Mouse (Mus musculus) CH12.LX (cell line): ENCODE data around the gene Ube4b. TPM values are rescaled to one million over a fixed set of nuclear protein-coding genes. Genes with fewer than 3 reads are reported as not detected.

Experiments
- DNase-seq: peaks from one replicate; pipeline ENCODE4 v3.0.0-alpha.2; 2013; ENCODE audit errors: extremely low read depth
- H3K27ac ChIP-seq: 2 replicates; pipeline ENCODE4 v1.5.1; 2012; ENCODE audit warnings: low read depth, mild to moderate bottlenecking, control low read depth, moderate library complexity; ENCODE audit not compliant: insufficient read depth
- H3K27me3 ChIP-seq: replicated peaks from 2 replicates; pipeline ENCODE3; 2012; ENCODE audit warnings: inconsistent platforms
- H3K36me3 ChIP-seq, 2 experiments: replicated peaks in 1 of 2; 2 replicates each; pipeline versions ENCODE3 to v1.6.1; 2012; ENCODE audit warnings: inconsistent platforms in 1 of 2, low read length in 1 of 2, mild to moderate bottlenecking in 1 of 2, mixed read lengths in 1 of 2, moderate library complexity in 1 of 2; ENCODE audit not compliant: control insufficient read depth in 1 of 2, insufficient read depth in 1 of 2
- H3K4me1 ChIP-seq, 2 experiments: 2 replicates each; pipeline ENCODE4 v1.6.1; 2012; ENCODE audit warnings: inconsistent platforms in 1 of 2, moderate library complexity in 1 of 2; ENCODE audit not compliant: insufficient read depth in 2 of 2, control insufficient read depth in 1 of 2
- H3K4me2 ChIP-seq: 2 replicates; pipeline ENCODE4 v1.6.1; 2012; ENCODE audit warnings: low read depth, mild to moderate bottlenecking, control low read depth; ENCODE audit not compliant: poor library complexity, insufficient read depth, severe bottlenecking
- H3K4me3 ChIP-seq, 3 experiments: fragments of 150-350 bp in 1 of 3; sonication (generic) in 1 of 3; replicated peaks in 1 of 3; 2 replicates each; pipeline versions ENCODE3 to v1.5.1; 2011 to 2012; ENCODE audit warnings: low read depth in 2 of 3, low read length in 2 of 3, mild to moderate bottlenecking in 2 of 3, moderate library complexity in 2 of 3, control low read depth in 1 of 3, improper control_type of control experiment in 1 of 3, inconsistent platforms in 1 of 3, mixed read lengths in 1 of 3; ENCODE audit not compliant: poor library complexity in 1 of 3
- H3K79me2 ChIP-seq: replicated peaks from 2 replicates; pipeline ENCODE4 v1.6.1; 2012; ENCODE audit warnings: mild to moderate bottlenecking, moderate library complexity; ENCODE audit not compliant: control insufficient read depth, poor library complexity, insufficient read depth, severe bottlenecking; ENCODE audit errors: extremely low read depth
- H3K9ac ChIP-seq: 2 replicates; pipeline ENCODE4 v1.6.1; 2012; ENCODE audit warnings: low read depth, mild to moderate bottlenecking, control low read depth, moderate library complexity; ENCODE audit not compliant: insufficient read depth
- H3K9me3 ChIP-seq: replicated peaks from 2 replicates; pipeline ENCODE3; 2012; ENCODE audit warnings: low read length, inconsistent platforms, mixed read lengths
- BHLHE40 ChIP-seq: IDR thresholded peaks from 2 replicates; pipeline ENCODE4 v1.6.1; 2011; ENCODE audit warnings: mild to moderate bottlenecking, low read depth, low read length, improper control_type of control experiment
- CTCF ChIP-seq, 2 experiments: IDR thresholded peaks in 1 of 2; conservative IDR thresholded peaks in 1 of 2; 2 replicates each; pipeline ENCODE4 v1.5.1; 2011 to 2012; ENCODE audit warnings: low read depth in 2 of 2, low read length in 2 of 2, improper control_type of control experiment in 1 of 2, inconsistent platforms in 1 of 2, mild to moderate bottlenecking in 1 of 2, moderate library complexity in 1 of 2
- JUN ChIP-seq: IDR thresholded peaks from 2 replicates; pipeline ENCODE4 v1.6.1; 2011; ENCODE audit warnings: low read depth, mild to moderate bottlenecking, low read length, improper control_type of control experiment, moderate library complexity; ENCODE audit not compliant: insufficient read depth
- RAD21 ChIP-seq: IDR thresholded peaks from 2 replicates; pipeline ENCODE4 v1.6.1; 2011; ENCODE audit warnings: low read depth, mild to moderate bottlenecking, low read length, improper control_type of control experiment, moderate library complexity
- SMC3 ChIP-seq: IDR thresholded peaks from 2 replicates; pipeline ENCODE4 v1.6.1; 2011; ENCODE audit warnings: low read depth, low read length, improper control_type of control experiment
- USF2 ChIP-seq: conservative IDR thresholded peaks from 2 replicates; pipeline ENCODE4 v1.6.1; 2011; ENCODE audit warnings: low read depth, low read length, improper control_type of control experiment
- ZC3H11A ChIP-seq: IDR thresholded peaks from 2 replicates; pipeline ENCODE4 v1.6.1; 2012; ENCODE audit warnings: low read depth, mild to moderate bottlenecking, inconsistent platforms, low read length, improper control_type of control experiment
- ZMIZ1 ChIP-seq: IDR thresholded peaks from 2 replicates; pipeline ENCODE4 v1.6.1; 2012; ENCODE audit warnings: low read depth, mild to moderate bottlenecking, inconsistent platforms, low read length, improper control_type of control experiment
- ZNF384 ChIP-seq: IDR thresholded peaks from 2 replicates; pipeline ENCODE4 v1.6.1; 2012; ENCODE audit warnings: low read depth, low read length, improper control_type of control experiment, inconsistent platforms
- dilution Hi-C: fragments of 300-500 bp; cut with MboI; formaldehyde crosslinking; loops from 2 replicates; pipeline ENCODE4 v1.14.3; 2020; ENCODE audit warnings: low sequenced_read_pairs; ENCODE audit not compliant: extremely low pct_unique_long_range_greater_than_20kb, extremely low pct_ligation_motif_present
- in situ Hi-C: fragments of 300-500 bp; cut with MboI; formaldehyde crosslinking; loops from 3 replicates; pipeline ENCODE4 v1.14.3; 2019; ENCODE audit warnings: low sequenced_read_pairs, low pct_ligation_motif_present, low pct_unique_long_range_greater_than_20kb, mixed read lengths
- polyA plus RNA-seq: library from polyadenylated mRNA; unstranded; fragments of >175 nt; gene quantifications from 2 replicates; pipeline ENCODE4 v1.2.1, GENCODE M21; 2012; ENCODE audit warnings: low read depth; ENCODE audit not compliant: insufficient read length
- total RNA-seq, 2 experiments: library from RNA; depleted of rRNA; stranded (reverse); fragments of 300-350 nt in 1 of 2; fragments of >200 nt in 1 of 2; gene quantifications; 2 replicates each; pipeline ENCODE4 v1.2.3; 2012 to 2014

The Ube4b gene
- total and polyA plus RNA-seq, 3 experiments, result 13.1 to 60.0 (median 41.6) TPM

DNA sequence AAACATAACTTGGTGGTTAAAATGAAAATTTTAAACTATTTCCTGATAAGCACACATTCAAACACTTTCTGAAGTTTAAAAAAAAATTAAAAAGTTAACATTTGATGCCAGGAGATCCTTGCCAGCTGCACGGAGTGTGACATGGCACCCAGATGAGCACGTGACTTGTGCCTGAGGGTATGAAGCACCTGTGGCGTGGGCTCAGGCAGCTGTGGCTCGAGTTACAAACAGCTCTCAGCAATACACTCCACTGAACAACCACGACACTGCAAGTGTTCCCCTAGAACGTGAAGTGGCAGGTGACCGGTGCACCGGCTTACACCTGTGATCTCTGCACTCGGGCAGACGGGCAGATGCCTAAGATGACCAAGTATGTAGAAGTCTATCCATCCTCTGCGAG is 51.9 kb downstream of the Ube4b start:
- no peaks in the 10 kb centered on the region for H3K27me3 ChIP-seq
- TF ChIP-seq JUN, result no peak
- 0 out of 2 replicates have a peak, but pooled peaks have one; percentile 13 for TF ChIP-seq BHLHE40
- H3K4me3 ChIP-seq, result no peak overlapping the region
- dilution Hi-C loops (no loop called here), in situ Hi-C loops (no loop called here)
- H3K9ac ChIP-seq, result no peak overlapping the region
- no peak for DNase-seq
- peaks cover 69 to 95% of the 10 kb centered on the region in 2 experiments for H3K36me3 ChIP-seq
- H3K4me2 ChIP-seq, result no peak overlapping the region
- H3K79me2 ChIP-seq, result no peaks in the 10 kb centered on the region
- peaks cover 3% of the 10 kb centered on the region for H3K9me3 ChIP-seq
- no peak overlapping the region for H3K27ac ChIP-seq
- H3K4me1 ChIP-seq, result peaks cover 0 to 3% of the 10 kb centered on the region in 2 experiments; a peak in 1 of 4 replicates

GRCm38 (mm10) chr4:149373927-149374326 is 52.6 kb downstream of the Ube4b start:
- no peak overlapping the region for H3K4me2 ChIP-seq
- TF ChIP-seq ZMIZ1 (no peak), USF2 (no peak)
- 0 out of 2 replicates have a peak overlapping the region, but pooled peaks have one; percentile 4 for H3K27ac ChIP-seq
- no peaks in the 10 kb centered on the region for H3K79me2 ChIP-seq
- H3K27me3 ChIP-seq, result no peaks in the 10 kb centered on the region
- in situ Hi-C loops, result no loop called here
- DNase-seq, result no peak
- H3K9ac ChIP-seq, result no peak overlapping the region
- peaks cover 62 to 94% of the 10 kb centered on the region in 2 experiments for H3K36me3 ChIP-seq
- dilution Hi-C loops, result no loop called here
- H3K4me1 ChIP-seq, result peaks cover 0 to 3% of the 10 kb centered on the region in 2 experiments; a peak in 1 of 4 replicates
- H3K9me3 ChIP-seq, result peaks cover 3% of the 10 kb centered on the region
- H3K4me3 ChIP-seq, result no peak overlapping the region

DNA sequence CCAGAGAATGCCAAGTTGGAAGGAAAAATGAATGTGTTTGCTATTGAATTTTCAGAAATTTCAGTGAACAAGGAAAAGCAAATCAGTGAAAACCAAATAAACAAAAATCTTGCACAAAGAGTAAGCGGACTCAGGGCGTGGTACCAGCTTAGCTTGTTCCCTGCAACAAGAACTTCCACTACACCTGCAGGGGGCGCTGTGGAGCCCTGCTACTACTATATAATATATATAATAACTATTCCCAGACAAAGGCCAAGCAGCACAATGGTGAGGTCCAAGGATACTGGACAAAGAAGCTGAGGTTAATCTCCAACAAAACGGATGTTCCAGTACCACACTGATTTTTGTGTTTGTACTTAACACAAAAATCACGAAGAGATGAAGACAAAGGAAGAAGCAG is 53.1 kb downstream of the Ube4b start:
- Histone ChIP-seq H3K9ac (no peak overlapping the region), H3K36me3 (peaks cover 59 to 93% of the 10 kb centered on the region in 2 experiments), H3K79me2 (no peaks in the 10 kb centered on the region), H3K9me3 (peaks cover 3% of the 10 kb centered on the region), H3K27ac (no peak overlapping the region), H3K4me2 (no peak overlapping the region), H3K4me3 (no peak overlapping the region), H3K27me3 (no peaks in the 10 kb centered on the region), H3K4me1 (peaks cover 0 to 3% of the 10 kb centered on the region in 2 experiments; a peak in 1 of 4 replicates)
- dilution Hi-C loops (no loop called here), in situ Hi-C loops (no loop called here)
- TF ChIP-seq RAD21 (peak; percentile 22), CTCF (conservative IDR thresholded peaks at IDR 0.05 in 1 of 2, IDR thresholded peaks at IDR 0.05 in 1 of 2; ENCODE audit: low read depth in 2 of 2, low read length in 2 of 2) (peak; percentile 57 to 65), SMC3 (peak; percentile 49), ZC3H11A (0 out of 2 replicates have a peak, but pooled peaks have one; percentile 4), ZNF384 (no peak)
- TF ChIP-seq, all 38 proteins: peak for 4
- peak; percentile 33 for DNase-seq
